Mouse (Mus musculus) heart, embryonic 10.5 days (tissue): ENCODE measurements around the gene Catsper1. TPM values are rescaled to one million over a fixed set of nuclear protein-coding genes. Genes with fewer than 3 reads are reported as not detected.

Source experiments
- DNase-seq: peaks from one replicate; pipeline ENCODE4 v3.0.0-alpha.2; 2017; ENCODE audit warnings: low spot score
- H3K27ac ChIP-seq: fragments of 300-500 bp; sonication (generic); 2 replicates; pipeline ENCODE4 v1.5.1; 2016; ENCODE audit warnings: mild to moderate bottlenecking
- H3K27me3 ChIP-seq: fragments of 300-500 bp; sonication (generic); 2 replicates; pipeline ENCODE4 v1.6.1; 2016; ENCODE audit warnings: mild to moderate bottlenecking; ENCODE audit not compliant: poor library complexity, insufficient read depth, severe bottlenecking
- H3K36me3 ChIP-seq: fragments of 300-500 bp; sonication (generic); 2 replicates; pipeline ENCODE4 v1.6.1; 2016; ENCODE audit warnings: mild to moderate bottlenecking, moderate library complexity
- H3K4me1 ChIP-seq: fragments of 300-500 bp; sonication (generic); 2 replicates; pipeline ENCODE4 v1.6.1; 2016; ENCODE audit warnings: mild to moderate bottlenecking
- H3K4me3 ChIP-seq: fragments of 300-500 bp; sonication (generic); 2 replicates; pipeline ENCODE4 v1.5.1; 2016; ENCODE audit warnings: mild to moderate bottlenecking, moderate library complexity
- H3K9me3 ChIP-seq: fragments of 300-500 bp; sonication (generic); 2 replicates; pipeline ENCODE4 v1.6.1; 2016; ENCODE audit warnings: mild to moderate bottlenecking, moderate library complexity
- WGBS: fragments of 180-500 bp; shearing (Covaris S2); methylation state at CpG from one replicate; pipeline ENCODE4 v1.1.7; 2016; 5-methylcytosine and 5-hydroxymethylcytosine counted together
- polyA plus RNA-seq: library from polyadenylated mRNA; unstranded; fragments of >200 nt; fragmentation: Nextera tagmentation; extraction: Ambion mirVana; gene quantifications from 2 replicates; pipeline ENCODE4 v1.2.1, GENCODE M21; 2016

Catsper1 gene
- polyA plus RNA-seq, 1 experiment from 2014 or later = not detected

GRCm38 (mm10) chr19:5365751-5366150 is 30.2 kb downstream of the Catsper1 start:
- no peak for DNase-seq
- 24% methylated on average over 11 of the region's 11 CpGs for WGBS
- peak overlapping the region; percentile 99 for H3K27ac ChIP-seq
- H3K4me3 ChIP-seq = peak overlapping the region; percentile 75
- H3K27me3 ChIP-seq = no peaks in the 10 kb centered on the region
- peaks cover 53% of the 10 kb centered on the region for H3K36me3 ChIP-seq
- H3K9me3 ChIP-seq = no peaks in the 10 kb centered on the region
- peaks cover 23% of the 10 kb centered on the region for H3K4me1 ChIP-seq

- H3K36me3 ChIP-seq = peaks cover 58% of the 10 kb centered on the region
Observed at GRCm38 (mm10) chr19:5366175-5367052, 30.9 kb downstream of the Catsper1 start, which contains the start of gene Eif1ad. Gene Eif1ad, plus strand, starts transcription at chr19:5366741.

GRCm38 (mm10) chr19:5367053-5367359 is 31.5 kb downstream of the Catsper1 start, which contains the start of gene Banf1:
Gene Banf1, minus strand, starts transcription at chr19:5367168.
- 0% methylated on average over 33 of the region's 33 CpGs for WGBS
- Histone ChIP-seq H3K36me3 (peaks cover 64% of the 10 kb centered on the region), H3K27ac (peak within 1 kb of the TSS; percentile 99), H3K4me3 (peak within 1 kb of the TSS; percentile 75), H3K4me1 (peaks cover 23% of the 10 kb centered on the region), H3K27me3 (no peaks in the 10 kb centered on the region), H3K9me3 (no peaks in the 10 kb centered on the region)
- DNase-seq = no peak

More at GRCm38 (mm10) chr19:5366175-5367052, 30.9 kb downstream of the Catsper1 start, which contains the start of gene Eif1ad:
- under 1% methylated on average over 81 of the region's 92 CpGs for WGBS
- Histone ChIP-seq H3K4me1 (peaks cover 23% of the 10 kb centered on the region), H3K9me3 (no peaks in the 10 kb centered on the region), H3K4me3 (peak within 1 kb of the TSS; percentile 75), H3K27me3 (no peaks in the 10 kb centered on the region), H3K27ac (peak within 1 kb of the TSS; percentile 99)
- peak; percentile 98 for DNase-seq

- Histone ChIP-seq H3K4me1 (peaks cover 23% of the 10 kb centered on the region), H3K4me3 (peak overlapping the region; percentile 75), H3K27me3 (no peaks in the 10 kb centered on the region), H3K36me3 (peaks cover 68% of the 10 kb centered on the region), H3K27ac (peak overlapping the region; percentile 99), H3K9me3 (no peaks in the 10 kb centered on the region)
- WGBS = 10% methylated on average over 11 of the region's 11 CpGs
- DNase-seq = no peak
Observed at GRCm38 (mm10) chr19:5367455-5367854, 31.9 kb downstream of the Catsper1 start.

GRCm38 (mm10) chr19:5370932-5371331 is 35.4 kb downstream of the Catsper1 start:
- 86% methylated on average over 3 of the region's 3 CpGs for WGBS
- DNase-seq = no peak
- no peak overlapping the region for H3K27ac ChIP-seq
- peaks cover 26% of the 10 kb centered on the region for H3K4me1 ChIP-seq
- H3K9me3 ChIP-seq = no peaks in the 10 kb centered on the region
- H3K27me3 ChIP-seq = no peaks in the 10 kb centered on the region
- H3K4me3 ChIP-seq = no peak overlapping the region
- H3K36me3 ChIP-seq = peaks cover 68% of the 10 kb centered on the region

GRCm38 (mm10) chr19:5372724-5373123 is 37.2 kb downstream of the Catsper1 start:
- Histone ChIP-seq H3K4me1 (peaks cover 19% of the 10 kb centered on the region), H3K4me3 (no peak overlapping the region), H3K9me3 (no peaks in the 10 kb centered on the region), H3K27me3 (no peaks in the 10 kb centered on the region), H3K36me3 (peaks cover 74% of the 10 kb centered on the region), H3K27ac (no peak overlapping the region)
- DNase-seq = no peak
- 90% methylated on average over 7 of the region's 7 CpGs for WGBS

GRCm38 (mm10) chr19:5374177-5374576 is 38.6 kb downstream of the Catsper1 start:
- H3K4me1 ChIP-seq = peaks cover 11% of the 10 kb centered on the region
- H3K9me3 ChIP-seq = no peaks in the 10 kb centered on the region
- peaks cover 74% of the 10 kb centered on the region for H3K36me3 ChIP-seq
- H3K27ac ChIP-seq = no peak overlapping the region
- no peak for DNase-seq
- whole genome bisulfite sequencing = 71% methylated on average over 4 of the region's 4 CpGs
- H3K27me3 ChIP-seq = no peaks in the 10 kb centered on the region
- H3K4me3 ChIP-seq = no peak overlapping the region

- Histone ChIP-seq H3K4me1 (peaks cover 11% of the 10 kb centered on the region), H3K36me3 (peaks cover 74% of the 10 kb centered on the region), H3K27ac (no peak overlapping the region), H3K27me3 (no peaks in the 10 kb centered on the region), H3K4me3 (0 out of 2 replicates have a peak overlapping the region, but pooled peaks have one; percentile 1), H3K9me3 (no peaks in the 10 kb centered on the region)
- no peak for DNase-seq
- WGBS = 73% methylated on average over 4 of the region's 4 CpGs
Observed at GRCm38 (mm10) chr19:5374748-5375147, 39.2 kb downstream of the Catsper1 start.

- H3K4me1 ChIP-seq = peaks cover 11% of the 10 kb centered on the region
- peaks cover 76% of the 10 kb centered on the region for H3K36me3 ChIP-seq
- H3K27me3 ChIP-seq = no peaks in the 10 kb centered on the region
- WGBS = 87% methylated on average over 1 of the region's 1 CpGs
- no peak for DNase-seq
- H3K9me3 ChIP-seq = no peaks in the 10 kb centered on the region
- no peak overlapping the region for H3K4me3 ChIP-seq
- H3K27ac ChIP-seq = no peak overlapping the region
Observed at GRCm38 (mm10) chr19:5377446-5377845, 41.9 kb downstream of the Catsper1 start.

- Histone ChIP-seq H3K4me1 (peaks cover 19% of the 10 kb centered on the region), H3K9me3 (no peaks in the 10 kb centered on the region), H3K27me3 (no peaks in the 10 kb centered on the region), H3K27ac (no peak overlapping the region), H3K36me3 (peaks cover 77% of the 10 kb centered on the region), H3K4me3 (no peak overlapping the region)
- WGBS = 90% methylated on average over 12 of the region's 12 CpGs
- no peak for DNase-seq
Observed at GRCm38 (mm10) chr19:5383326-5383725, 47.8 kb downstream of the Catsper1 start.

GRCm38 (mm10) chr19:5384715-5385114 is 49.2 kb downstream of the Catsper1 start:
- Histone ChIP-seq H3K9me3 (no peaks in the 10 kb centered on the region), H3K36me3 (peaks cover 63% of the 10 kb centered on the region), H3K4me1 (peaks cover 25% of the 10 kb centered on the region), H3K27me3 (no peaks in the 10 kb centered on the region), H3K27ac (no peak overlapping the region), H3K4me3 (no peak overlapping the region)
- DNase-seq = no peak
- WGBS = 87% methylated on average over 8 of the region's 8 CpGs

GRCm38 (mm10) chr19:5388011-5388441 is 52.5 kb downstream of the Catsper1 start:
- Histone ChIP-seq H3K27ac (peak overlapping the region; percentile 92), H3K27me3 (no peaks in the 10 kb centered on the region), H3K4me3 (peak overlapping the region; percentile 99), H3K9me3 (no peaks in the 10 kb centered on the region), H3K4me1 (peaks cover 40% of the 10 kb centered on the region), H3K36me3 (peaks cover 30% of the 10 kb centered on the region)
- DNase-seq = no peak
- under 1% methylated on average over 43 of the region's 43 CpGs for WGBS

- Histone ChIP-seq H3K9me3 (no peaks in the 10 kb centered on the region), H3K36me3 (peaks cover 23% of the 10 kb centered on the region), H3K27ac (peak within 1 kb of the TSS; percentile 92), H3K27me3 (no peaks in the 10 kb centered on the region), H3K4me3 (peak within 1 kb of the TSS; percentile 99), H3K4me1 (peaks cover 40% of the 10 kb centered on the region)
- DNase-seq = peak; percentile 98
- WGBS = 2% methylated on average over 43 of the region's 43 CpGs
Observed at GRCm38 (mm10) chr19:5388588-5389242, 53.2 kb downstream of the Catsper1 start, which contains the start of gene Sart1. Gene Sart1, minus strand, starts transcription at chr19:5388703.
